Mouse (Mus musculus): ENCODE measurements around the gene P3h1.

Gene P3h1

DNA sequence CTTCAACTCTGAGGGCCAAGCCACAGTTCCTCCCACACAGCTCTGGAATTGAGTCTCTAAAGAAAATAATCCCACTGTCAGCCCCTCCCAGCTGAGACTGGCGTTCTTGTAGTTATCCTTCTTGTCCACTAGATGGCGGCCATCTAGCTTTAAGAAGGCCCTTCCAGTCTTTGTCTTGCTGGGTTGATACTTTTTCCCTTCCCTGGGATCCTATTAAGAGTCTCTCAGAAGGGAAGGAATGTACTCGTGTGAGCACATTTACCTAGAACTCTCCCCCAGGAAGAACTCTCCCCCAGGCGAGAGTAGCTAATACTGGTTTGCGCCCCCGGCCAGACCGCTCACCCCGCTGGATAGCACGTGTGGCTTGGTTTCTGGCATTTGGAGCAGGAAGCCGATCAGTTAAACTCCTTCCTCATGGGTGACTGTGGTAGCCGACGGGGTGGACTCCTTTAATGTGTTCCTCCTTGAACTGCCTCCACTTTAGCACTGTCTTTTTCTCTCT, 6.5 kb downstream of the P3h1 start:
- peak; percentile 35 for DNase-seq

DNA sequence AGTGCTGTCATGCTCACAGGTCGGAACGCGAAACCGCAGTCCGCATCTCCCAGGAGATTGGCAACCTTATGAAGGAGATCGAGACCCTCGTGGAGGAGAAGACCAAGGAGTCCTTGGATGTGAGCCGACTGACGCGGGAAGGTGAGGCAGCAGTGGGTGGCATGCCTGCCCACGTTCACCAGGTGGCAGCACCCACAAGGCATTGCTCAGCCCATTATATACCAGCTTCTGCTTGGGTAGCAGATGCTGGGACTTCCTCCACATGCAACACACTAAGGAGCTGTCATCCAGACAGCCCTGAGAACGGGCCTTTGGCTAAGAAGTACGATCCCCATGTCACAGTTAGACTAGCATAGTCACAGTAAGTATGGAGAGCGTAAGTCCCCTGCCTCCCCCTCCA, 8.9 kb downstream of the P3h1 start:
- no peak for DNase-seq

DNA sequence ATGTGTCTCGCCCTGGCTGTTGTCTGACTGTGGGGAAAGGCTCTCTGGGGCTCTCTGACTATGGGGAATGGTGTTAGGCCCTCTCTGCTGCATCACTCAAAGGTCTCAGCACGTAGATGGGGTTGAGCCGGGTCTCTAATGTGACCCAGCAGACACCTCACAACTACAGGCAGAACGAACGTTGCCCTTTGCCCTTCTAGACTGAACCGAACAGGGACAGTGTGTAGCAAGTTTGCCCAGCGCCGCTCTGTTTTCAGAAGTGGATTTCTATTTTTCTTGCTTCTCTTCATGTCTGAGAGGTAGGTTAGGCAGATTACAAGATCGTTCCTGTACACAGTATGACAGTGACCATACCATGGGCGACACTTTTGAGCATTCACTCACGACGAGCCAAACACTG, 9.9 kb downstream of the P3h1 start:
- DNase-seq: no peak

DNA sequence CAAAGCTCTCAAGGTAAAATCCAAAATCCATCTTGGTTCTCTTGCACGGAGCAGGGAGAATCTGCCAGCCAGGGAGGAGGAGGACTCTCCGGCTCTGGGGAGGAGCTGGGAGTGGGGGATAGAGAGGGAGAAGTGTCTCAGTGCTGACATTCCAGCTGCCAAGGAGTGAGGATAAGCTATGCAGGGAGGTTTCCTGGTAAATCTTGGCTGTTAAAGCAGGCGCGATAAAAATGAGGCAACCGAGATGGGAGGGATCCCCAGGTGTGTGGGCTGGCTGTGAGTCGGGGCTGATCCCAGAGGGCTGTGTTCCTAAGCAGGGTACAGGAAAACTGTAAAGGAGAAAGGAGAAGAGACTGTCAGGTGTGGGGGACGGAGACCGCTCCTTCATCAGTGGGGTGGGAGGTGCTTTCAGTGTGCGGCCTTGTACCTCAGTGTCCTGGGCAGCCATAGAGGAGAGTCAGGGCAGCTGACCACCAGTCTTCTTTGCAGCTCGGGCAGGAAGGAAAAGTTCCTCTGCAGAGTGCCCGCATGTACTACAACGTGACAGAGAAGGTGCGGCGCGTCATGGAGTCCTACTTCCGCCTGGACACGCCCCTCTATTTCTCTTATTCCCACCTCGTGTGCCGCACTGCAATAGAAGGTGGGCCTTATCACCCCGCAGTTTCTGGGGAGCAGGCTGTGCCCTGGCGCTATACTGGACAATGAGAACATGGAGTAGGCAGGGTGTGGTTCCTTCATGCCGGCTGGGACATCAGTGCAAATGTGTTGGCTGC, 11.9 kb downstream of the P3h1 start:
- no peak for DNase-seq

DNA sequence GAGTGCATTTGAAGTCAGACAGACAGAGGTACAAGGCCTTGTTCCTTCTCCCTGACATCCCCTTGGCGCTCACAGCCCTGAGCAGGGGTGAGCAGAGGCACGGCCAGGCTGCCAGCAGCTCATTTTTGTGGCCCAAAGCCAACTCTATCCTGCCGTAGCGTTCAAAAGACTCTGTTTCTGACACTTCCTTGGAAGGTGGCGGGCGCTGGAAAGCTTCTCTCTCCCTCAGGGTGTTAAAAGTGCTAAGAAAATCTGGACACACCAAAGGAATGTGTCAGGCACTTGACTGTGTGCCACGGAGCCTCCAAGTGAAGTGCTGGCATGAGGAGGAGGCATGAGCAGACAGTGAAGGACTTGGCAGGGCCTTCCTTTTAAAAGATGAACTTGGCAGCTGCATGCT, 12.8 kb downstream of the P3h1 start:
- DNase-seq: no peak

DNA sequence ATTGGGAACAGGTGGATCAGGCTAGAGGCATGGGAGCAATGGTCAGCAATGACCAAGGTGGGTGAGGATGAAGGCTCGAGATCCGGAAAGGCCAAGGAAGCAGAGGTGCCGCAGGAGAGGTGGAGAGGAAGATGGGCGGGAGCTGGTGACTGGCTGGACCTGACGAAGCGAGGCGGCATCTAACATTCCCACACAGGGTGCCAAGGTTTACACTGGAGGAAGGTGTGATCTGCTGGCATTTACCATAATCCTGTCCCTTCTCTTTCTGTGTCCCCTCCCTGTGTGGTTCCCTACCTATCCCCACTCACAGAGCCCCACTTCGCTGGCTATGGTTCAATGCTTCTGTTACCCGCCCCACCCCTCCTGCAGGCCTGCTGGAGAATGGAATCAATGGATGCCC, 13.2 kb downstream of the P3h1 start:
- no peak for DNase-seq

DNA sequence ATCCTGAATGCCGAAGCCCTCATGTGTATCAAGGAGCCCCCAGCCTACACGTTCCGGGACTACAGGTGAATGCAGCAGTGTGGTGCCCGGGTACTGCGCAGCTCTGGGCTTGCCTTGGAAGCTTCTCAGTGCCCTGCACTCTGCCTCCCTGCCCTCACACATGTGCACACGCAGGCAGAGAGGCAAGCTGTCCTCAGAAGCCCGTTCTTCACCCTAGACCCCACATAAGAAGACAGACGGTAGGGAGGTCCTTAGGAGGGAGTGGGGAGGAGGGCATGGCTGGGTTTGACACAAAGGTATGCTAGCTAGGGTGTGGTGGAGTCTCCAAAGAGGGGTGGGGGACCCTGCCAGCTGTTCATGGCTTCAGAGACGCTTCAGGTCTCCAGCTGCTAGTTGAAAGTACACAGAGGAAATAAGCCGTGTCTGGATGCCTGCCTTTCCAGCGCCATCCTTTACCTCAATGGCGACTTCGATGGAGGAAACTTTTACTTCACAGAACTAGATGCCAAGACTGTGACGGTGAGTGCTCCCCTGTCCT, 14.0 kb downstream of the P3h1 start:
- no peak for DNase-seq

DNA sequence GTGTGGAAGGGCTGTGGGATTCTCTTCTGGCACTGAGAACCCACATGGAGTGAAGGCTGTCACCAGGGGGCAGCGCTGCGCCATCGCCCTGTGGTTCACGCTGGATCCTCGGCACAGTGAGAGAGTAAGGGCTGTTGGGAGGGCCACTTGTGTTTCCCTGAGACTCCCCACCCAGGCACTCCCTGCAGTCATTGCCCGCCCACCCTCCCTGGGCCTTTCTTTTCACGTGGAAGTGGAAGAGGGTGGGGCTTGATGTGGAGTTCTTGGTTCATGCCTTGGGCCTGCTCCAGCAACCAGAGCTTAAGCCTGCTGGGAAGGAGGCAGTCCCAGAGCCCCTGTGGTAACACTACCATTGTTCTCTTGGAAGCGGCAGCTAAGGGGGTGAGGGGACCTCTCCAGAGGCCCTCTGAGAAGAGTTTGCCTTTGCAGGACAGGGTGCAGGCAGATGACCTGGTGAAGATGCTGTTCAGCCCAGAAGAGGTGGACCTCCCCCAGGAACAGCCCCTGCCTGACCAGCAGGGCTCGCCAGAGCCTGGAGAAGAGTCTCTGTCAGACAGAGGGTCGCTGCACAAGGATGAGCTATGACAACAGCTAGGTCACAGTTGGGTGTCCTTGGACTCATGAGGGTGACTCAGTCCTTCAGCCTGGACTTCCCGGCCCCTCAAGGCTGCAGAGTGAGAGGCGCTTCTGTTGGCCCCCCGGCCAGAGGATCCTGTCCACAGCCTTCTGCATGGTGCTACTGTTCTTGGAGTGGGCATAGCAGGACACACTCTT, 14.9 kb downstream of the P3h1 start:
- DNase-seq: peak; percentile 30

DNA sequence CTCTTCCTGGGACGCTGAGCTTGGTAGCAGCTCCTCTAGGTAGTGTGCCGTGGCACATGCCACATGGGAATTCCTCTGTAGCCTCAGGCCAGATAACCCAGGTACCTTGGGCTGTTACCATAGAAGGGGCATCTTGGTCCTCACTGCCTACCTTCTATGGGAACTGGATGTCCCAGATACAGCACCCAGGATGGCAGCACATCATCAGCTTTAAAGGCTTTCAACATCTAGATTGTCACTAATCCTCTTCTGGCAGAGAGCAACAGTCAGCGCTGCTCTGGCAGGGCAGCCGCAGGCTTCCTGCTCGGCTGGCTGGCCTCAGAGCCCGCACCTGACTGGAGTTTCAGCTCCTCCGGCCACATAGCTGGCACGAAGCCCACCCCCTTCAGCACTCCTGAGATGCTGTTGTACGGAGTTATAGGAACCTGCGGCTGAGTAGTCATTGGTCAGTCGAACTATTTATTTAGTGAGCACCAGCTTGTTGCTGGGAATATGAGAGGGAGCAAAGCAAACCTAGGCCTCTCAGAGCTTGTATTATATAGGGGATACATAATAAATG, 15.8 kb downstream of the P3h1 start:
- DNase-seq: no peak

DNA sequence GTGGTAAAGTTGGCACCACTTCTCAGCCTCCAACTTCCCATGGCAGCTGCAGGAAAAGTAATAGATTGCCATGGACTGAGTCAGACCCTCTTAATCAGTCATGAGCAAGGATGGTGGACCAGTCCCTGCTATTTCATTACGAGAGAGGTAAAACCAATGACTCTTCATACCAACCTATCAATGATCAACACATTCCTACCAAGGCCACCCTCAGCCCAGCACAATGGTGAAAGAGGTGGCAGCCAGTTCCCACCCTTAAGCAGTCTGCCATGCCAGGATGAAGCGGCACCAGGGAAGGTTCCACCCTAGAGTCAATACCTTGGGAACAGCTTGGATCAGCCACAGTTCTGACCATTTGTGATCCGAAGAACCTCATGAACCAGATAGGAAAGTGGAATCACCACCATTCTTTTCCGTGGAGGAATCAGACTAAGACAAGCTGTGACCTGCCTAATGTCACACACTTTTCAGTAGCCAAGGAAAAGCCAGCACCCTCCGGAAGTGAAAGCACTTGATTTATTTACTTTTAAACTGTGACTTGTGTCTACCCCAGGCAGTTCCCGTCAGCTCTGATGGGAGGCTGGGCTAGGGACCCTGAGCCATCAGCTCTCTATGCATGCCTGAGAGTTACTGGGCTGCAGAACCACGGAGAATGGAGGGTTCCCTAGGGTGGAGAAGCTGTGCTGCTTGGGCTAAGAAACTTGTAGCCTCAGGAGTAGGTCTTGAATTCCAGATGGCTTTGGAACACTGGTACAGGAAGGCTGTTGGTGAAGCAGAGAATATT, 19.5 kb downstream of the P3h1 start:
- DNase-seq: no peak

DNA sequence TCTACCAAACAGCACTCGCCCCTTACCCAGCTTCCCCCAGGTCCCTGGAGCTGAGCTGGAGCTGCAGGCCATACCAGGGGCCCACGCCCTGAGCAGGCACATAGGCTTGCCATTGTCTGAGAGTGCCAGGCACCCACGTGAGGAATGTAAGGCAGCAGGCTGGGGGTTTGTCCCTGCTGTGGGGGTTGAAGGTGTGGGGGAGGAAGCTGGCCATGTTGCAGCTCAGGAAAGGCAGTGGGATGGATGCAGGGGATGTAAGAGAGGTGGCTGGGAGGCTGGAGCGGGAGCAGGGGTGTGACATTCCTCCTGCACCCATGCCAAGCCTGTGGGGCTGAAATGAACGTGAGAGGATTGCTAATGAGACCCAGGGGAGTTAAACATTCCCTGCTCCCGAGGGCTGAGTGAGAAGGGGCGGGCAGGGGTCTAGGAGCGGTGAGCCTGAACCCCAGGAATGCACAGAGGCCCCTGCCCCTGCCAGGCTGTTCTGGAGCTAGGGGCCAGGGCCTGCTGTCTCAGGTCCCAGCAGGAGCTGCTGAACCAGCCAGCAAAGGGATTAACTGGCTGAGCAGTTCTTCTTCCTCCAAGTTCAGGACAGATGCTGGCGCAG, 21.4 kb downstream of the P3h1 start:
- DNase-seq: no peak

DNA sequence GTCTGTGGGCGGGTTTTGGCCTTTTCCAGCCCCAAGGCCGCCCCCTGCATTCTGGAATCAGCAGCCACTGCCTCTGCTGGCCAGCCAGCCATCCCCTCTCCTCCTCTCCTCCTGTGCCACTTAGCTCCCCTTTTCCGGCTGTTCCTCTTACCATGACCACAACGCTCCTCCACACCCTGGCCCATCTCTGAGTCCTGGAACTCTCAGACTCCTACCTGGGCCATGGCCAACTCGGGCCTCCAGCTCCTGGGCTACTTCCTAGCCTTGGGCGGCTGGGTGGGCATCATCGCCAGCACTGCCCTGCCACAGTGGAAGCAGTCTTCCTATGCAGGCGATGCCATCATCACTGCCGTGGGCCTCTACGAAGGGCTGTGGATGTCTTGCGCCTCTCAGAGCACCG, 22.6 kb downstream of the P3h1 start, which contains the start of gene Cldn19:
Gene Cldn19 (plus strand): TSS at position 64 of the 400 bp plus-strand sequence.
- DNase-seq: no peak

DNA sequence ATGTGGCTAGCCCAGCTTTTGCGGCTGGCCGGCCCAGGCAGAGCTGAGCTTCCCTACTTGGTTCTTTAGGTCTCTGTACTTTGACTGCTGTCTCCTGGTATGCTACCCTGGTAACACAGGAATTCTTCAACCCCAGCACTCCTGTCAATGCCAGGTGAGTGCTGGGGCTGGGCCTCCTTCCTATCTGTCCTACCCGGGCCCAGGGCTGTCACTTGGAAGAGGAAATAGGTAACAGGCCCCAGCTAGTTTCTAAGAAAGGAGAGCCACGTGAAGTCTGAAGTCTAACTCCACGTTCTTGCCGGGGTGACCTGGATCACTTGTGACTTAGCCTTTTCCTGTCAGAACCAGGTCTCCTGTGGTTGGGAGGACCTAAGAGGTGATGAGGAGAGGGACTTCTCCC, 24.4 kb downstream of the P3h1 start:
- no peak for DNase-seq

DNA sequence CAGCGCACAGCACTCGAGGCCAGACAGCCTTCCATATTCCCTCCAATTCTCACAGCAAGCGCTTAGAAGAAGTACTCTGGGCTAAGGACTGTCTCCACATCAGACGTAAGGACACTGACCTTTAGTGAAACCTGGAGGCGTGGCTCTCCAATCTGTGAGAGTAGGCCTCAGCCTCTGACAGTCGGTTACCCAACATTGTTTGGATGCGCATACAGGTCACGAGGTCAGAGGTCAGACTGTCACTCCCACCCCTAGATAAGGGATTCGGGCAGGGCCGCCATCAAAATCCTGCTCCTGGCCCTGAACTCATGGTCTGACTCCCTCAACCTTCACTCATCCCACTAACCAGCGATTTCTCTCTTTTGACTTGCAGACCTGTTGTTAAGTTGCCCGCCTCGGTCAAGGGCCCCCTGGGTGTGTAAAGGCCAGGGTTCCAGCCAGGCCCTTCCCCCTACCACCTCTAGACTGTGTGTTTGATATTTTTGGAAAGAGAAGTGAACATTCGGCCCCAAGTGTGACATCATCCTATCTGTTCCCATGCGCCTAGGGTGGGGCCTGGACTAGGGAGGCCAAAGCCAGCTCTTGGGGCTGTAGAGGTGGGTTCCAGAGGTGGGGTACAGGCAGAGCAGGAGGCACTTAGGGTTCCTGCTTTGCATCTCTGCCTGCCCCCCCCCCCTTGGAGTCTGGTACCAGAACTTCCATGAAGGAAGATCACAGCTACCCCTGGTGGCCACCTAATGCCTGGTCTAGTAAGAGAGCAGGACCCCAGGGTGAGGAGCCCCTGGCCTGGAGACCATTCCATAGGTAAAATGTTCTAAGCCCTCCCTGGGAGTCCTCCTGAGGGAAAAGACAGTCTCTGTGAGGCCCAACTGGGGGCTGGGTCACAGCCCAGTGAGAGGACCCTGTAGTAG, 26.9 kb downstream of the P3h1 start:
- DNase-seq: no peak

DNA sequence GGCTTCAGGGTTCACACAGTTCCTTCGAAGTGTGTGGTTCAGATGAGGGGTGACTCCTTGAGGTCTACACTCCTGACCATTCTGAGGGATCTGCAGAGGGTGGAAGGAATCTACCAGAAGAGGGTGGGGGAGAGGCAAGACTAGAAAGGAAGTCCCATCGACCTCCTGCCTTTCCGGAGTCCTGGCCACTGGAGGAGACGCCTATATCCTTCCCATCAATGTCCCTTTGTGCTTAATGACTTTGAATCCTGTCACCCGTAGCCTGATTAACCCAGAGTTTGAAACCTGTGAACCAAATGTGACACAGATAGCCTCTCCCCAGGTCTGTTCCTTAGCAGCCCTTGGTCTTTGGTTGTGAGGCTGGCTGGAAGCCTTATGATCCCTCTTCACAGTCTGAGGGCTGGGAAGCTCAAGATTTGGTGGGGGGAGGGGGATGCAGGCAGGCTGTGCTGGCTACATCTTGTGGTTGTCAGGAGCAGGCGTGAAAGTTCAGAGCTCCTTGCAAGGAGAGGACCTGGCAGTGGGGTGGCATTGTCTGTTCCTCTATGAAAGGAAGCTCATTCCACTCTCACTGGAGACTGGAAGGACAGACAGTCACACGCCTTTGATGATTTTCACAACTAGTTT, 28.5 kb downstream of the P3h1 start:
- DNase-seq: no peak

DNA sequence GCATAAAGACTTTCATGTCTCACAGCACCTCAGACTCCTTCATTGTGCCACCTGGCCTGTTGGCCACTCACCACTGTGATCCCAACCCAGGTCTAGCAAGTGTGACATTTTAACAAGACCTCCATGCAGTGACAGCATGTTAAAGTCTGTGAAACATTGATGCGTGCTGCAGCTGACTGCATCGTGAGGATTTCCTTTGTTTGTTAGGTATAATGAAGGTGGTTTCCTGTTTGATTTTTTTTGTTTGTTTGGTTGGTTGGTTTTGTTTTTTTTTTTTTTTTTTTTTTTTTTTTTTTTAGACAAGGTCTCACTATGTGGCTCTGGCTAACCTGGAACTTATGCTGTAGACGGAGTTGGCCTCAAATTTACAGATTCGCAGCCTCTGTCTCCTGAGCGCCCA, 29.8 kb downstream of the P3h1 start:
- DNase-seq: no peak

DNA sequence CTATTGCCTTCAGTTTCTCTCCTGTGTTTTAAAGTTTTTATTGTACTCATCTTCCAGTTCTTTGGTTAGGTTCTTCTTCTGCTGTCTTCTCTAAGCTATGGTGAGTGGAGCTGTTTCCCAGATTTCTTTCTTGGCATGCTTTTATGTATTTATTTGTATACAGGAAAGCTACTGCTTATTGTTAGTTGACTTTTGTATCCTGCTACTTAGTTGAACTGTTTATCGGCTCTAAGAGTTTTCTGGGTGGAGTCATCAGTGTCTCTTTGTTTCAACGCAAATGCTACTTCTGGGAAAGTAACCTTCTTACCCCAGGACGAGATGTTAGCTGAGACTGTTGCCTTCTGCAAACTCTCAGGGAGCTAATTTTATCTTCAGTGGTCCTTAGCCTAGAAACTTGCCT, 30.7 kb downstream of the P3h1 start:
- DNase-seq: no peak

DNA sequence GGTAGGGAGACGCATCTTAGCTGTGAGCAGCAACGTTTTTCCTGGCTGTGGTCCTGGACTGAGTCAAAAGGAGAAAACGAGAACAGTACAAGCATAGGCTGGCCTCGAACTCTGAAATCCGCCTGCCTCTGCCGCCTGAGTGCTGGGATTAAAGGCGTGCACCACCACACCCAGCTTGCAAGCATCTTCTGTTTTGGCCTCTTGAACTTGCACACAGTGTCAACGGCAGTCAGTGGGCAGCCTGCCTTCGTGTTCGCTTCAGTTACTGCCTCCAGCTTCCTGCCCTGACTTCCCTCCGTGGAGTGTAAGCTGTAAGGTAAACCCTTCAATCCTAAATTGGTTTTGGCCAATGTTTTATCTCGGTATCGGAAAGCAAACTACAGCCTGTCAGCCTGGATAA, 33.9 kb downstream of the P3h1 start:
- DNase-seq: no peak

DNA sequence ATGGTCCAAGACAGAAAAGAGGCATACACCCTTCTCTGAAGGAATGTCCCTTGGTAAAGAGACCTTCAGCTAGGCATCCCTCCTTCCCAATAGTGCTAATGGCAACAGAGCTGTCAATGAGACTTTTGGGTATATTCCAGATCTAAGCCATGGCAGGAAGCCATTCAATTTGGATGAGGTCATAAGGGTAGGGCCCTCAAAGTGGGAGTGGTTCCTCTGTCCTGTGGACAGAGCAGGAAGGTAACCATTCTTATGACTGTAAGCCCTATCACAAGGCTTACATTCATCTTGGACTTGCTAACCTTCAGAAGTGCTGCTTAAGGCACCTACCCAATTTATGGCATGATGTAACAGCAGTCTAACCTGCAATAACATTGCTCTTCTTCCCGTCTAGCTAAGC, 41.9 kb downstream of the P3h1 start:
- no peak for DNase-seq

DNA sequence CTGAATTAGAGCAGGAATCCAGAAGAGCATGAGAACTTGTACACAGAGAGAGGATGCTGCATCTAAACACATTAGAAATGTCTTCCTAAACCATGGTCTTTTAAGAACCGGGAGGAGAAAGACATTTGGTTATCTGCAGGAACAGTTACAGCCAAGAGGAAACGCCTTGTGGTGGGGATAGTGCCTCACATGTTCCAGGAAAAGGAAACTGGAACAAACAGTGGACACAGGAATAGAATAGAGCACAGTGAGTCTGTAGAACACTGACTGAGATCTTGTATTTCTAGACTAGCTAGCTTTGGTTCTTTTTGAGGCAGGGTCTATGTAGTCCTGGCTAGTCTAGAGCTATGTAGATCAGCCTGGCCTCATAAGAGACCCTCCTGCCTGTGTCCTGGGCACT, 42.5 kb downstream of the P3h1 start:
- no peak for DNase-seq

DNA sequence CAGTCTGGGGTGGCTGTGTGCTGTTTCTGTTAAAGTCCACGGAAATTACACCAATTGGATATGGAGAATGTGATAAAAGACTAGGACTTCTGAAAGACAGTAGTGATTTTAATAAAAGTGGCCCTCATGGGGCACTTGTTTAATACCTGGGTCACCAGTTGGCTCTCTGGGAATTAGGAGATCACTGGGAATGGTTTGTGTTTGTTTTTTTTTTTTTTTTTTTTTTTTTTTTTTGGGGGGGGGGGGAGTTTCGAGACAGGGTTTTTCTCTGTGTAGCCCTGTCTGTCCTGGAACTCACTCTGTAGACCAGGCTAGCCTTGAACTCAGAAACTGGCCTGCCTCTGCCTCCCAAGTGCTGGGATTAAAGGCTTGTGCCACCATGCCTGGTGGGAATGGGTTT, 43.0 kb downstream of the P3h1 start:
- DNase-seq: no peak

All from cerebellum, adult 8-10 months (tissue).